Mouse (Mus musculus): Measurements from ENCODE around the gene Map3k1. TPM values are rescaled to one million over a fixed set of nuclear protein-coding genes. Genes with fewer than 3 reads are reported as not detected.
A peak's percentile ranks its signal among the peaks of the same experiment; 100 is the strongest.

Map3k1 gene
- polyA plus RNA-seq, 1 experiment from 2014 or later: 17.9 TPM

DNA sequence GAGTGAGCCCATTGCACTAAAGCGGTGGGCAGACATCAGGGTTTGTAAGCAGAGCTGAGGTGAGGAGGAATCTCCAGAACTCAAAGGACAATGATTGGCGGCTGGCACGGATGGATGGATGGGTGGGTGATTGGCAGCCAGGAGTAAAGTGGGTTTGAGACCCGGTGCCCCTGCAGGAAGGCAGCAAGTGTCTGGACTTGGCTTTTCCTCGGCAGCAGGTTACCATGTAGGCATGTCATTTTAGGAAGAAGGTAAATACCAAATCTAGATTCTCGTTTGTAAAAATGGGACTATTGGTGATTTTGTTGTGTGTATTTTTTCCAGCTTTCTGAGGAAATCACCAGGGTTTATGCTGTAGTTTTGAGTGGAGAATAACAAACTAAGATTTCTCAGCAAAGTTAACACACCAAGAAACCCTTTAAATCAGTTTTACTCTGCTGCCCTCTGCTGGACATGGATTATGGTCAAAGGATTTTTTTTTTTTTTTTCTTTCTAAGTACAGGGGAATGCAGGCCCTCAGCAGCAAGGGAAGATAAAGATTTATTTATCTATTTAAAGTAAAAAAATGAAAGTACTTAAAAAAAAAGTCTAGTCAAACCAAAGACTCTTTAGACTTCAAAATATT, 66.7 kb downstream of the Map3k1 start:
- no peak overlapping the region for H3K9ac ChIP-seq (replicated peaks; ENCODE audit: low read length)
- H3K27me3 ChIP-seq (ENCODE audit: control insufficient read depth, insufficient read depth, low read length): no peaks in the 10 kb centered on the region
- ATAC-seq (replicated peaks; ENCODE audit: insufficient number of reproducible peaks, low FRiP score, low TSS enrichment, low read depth) (no peak), DNase-seq (ENCODE audit: low spot score) (peak; percentile 89)
- no peak overlapping the region for H3K27ac ChIP-seq (replicated peaks; ENCODE audit: low read depth, low read length)
- H3K9me3 ChIP-seq (replicated peaks; ENCODE audit: control insufficient read depth, low read length): no peaks in the 10 kb centered on the region
- no peaks in the 10 kb centered on the region for H3K4me1 ChIP-seq (ENCODE audit: control insufficient read depth, insufficient read depth, low read length)
- H3K4me3 ChIP-seq (ENCODE audit: low read depth, low read length): no peak overlapping the region
- H3K4me2 ChIP-seq (ENCODE audit: low read depth, low read length): no peak overlapping the region
- H3K36me3 ChIP-seq (replicated peaks; ENCODE audit: control insufficient read depth, insufficient read depth, low read depth, low read length): no peaks in the 10 kb centered on the region
- WGBS: 59% methylated on average over 6 of the region's 6 CpGs

DNA sequence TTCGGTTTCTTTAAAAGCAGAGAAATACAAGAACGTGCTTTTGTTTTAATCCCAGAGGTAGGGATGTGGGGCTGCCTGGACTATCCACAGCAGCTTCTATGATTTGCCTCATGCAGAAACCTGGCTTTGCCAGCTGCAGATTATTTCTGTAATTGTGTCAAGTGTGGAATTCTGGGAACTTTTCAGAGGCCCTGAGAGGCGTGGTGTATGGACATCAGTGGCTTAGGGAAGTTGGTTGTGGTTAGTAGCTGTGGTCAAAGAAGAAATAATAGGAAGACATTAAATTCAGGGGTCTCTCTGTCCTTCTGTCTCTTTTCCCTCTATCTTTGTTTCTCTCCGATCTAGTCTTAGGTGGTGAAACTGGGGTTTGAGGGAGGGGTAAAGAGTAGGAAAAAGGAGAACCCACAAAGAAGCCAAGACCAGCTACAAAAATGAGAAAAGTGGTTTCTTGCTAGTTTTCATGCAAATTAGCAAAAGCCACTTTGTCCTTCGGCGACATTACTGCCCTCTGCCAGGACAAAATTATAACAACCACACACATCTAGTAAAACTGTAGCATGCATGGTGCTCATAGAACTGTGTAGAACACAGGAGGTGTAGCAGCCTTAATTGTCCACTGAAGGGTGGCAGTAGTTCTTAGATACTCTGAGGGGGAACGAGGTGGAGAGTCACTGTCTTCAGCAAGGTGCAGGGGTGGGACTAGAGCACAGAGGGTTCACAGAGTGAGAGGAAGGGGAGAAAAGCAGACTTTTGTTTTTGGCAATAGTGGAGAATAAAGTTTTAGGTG, 67.4 kb downstream of the Map3k1 start:
- no peak for DNase-seq (ENCODE audit: low spot score)
- WGBS: 80% methylated on average over 7 of the region's 7 CpGs

DNA sequence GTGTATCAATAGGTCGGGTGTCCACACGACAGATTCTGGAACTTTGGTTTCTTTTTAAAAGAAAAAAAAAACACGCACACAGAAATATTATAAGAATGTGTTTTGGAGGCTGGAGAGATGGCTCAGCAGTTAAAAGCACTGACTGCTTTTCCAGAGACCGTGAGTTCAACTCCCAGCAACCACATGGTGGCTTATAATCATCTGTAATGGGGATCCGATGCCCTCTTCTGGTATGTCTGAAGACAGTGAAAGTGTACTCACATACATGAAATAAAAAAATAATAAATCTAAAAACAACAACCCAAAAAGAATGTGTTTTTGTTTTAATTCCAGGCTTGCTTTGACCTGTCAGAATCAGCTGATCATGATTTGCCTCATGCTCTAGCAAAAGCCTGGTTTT, 81.9 kb downstream of the Map3k1 start:
- DNase-seq (ENCODE audit: low spot score): no peak
- 89% methylated on average over 5 of the region's 5 CpGs for WGBS

More for the DNA sequence above, 67.4 kb downstream of the Map3k1 start:
- Histone ChIP-seq H3K9me3 (replicated peaks; ENCODE audit: control insufficient read depth, low read length) (no peaks in the 10 kb centered on the region), H3K27ac (replicated peaks; ENCODE audit: low read depth, low read length) (no peak overlapping the region), H3K36me3 (replicated peaks; ENCODE audit: control insufficient read depth, insufficient read depth, low read depth, low read length) (no peaks in the 10 kb centered on the region), H3K4me3 (ENCODE audit: low read depth, low read length) (no peak overlapping the region), H3K9ac (replicated peaks; ENCODE audit: low read length) (no peak overlapping the region), H3K27me3 (ENCODE audit: control insufficient read depth, insufficient read depth, low read length) (no peaks in the 10 kb centered on the region), H3K4me1 (ENCODE audit: control insufficient read depth, insufficient read depth, low read length) (no peaks in the 10 kb centered on the region), H3K4me2 (ENCODE audit: low read depth, low read length) (no peak overlapping the region)
- ATAC-seq (replicated peaks; ENCODE audit: insufficient number of reproducible peaks, low FRiP score, low TSS enrichment, low read depth): no peak

DNA sequence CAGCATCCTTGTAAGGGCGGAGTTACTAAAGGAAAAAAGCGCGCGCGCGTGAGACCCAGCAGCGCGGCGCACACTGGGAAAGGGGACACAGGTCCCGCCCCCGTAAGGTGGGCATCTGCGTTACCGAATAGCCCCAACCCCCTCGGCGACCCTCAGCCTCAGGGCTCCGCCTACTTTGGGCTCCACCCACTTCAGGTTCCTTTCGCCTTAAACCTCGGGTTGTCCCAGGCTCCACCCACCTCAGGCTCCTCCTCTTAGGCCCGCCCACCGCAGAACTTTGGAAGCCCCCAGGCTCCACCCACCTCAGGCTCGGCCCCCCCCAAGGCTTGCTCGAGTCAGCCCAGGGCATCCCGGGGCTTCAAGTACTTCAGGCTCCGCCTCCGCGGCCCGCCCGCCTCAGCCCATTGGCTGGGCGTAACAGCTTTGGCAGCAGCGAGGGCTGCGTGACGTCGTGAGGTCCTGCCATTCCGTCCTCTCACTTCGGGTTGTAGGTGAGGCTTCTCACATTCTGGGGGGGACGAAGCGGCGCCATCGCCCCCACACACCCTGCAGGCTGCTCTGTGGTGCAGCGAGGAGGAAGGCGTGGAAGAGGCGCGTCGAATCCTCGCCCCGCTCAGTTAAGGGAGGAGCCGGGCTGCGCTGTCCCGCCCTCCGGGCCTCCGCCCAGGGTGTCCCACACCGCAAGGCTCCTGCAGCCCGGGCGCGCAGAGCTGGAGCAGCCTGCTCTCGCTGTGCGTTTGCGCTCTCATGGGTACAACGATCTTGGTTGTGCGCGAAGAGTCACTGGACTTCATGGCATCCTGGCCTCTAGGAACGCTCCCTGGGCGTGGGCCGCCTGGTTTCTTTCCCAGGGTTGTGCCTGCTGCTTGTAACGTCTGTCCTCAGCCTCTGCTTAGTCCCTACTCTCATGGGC, 83.4 kb downstream of the Map3k1 start:
- under 1% methylated on average over 64 of the region's 65 CpGs for WGBS
- H3K36me3 ChIP-seq (replicated peaks; ENCODE audit: control insufficient read depth, insufficient read depth, low read depth, low read length): no peaks in the 10 kb centered on the region
- H3K4me3 ChIP-seq (ENCODE audit: low read depth, low read length): peak overlapping the region; percentile 43
- ATAC-seq (replicated peaks; ENCODE audit: insufficient number of reproducible peaks, low FRiP score, low TSS enrichment, low read depth) (peak; percentile 99), DNase-seq (ENCODE audit: low spot score) (peak; percentile 99)
- H3K27ac ChIP-seq (replicated peaks; ENCODE audit: low read depth, low read length): peak overlapping the region; percentile 61; the same call in 1 of the 2 replicates
- H3K9ac ChIP-seq (replicated peaks; ENCODE audit: low read length): peak overlapping the region; percentile 68
- H3K27me3 ChIP-seq (ENCODE audit: control insufficient read depth, insufficient read depth, low read length): no peaks in the 10 kb centered on the region
- peak overlapping the region; percentile 78 for H3K4me2 ChIP-seq (ENCODE audit: low read depth, low read length)
- H3K4me1 ChIP-seq (ENCODE audit: control insufficient read depth, insufficient read depth, low read length): no peaks in the 10 kb centered on the region
- no peaks in the 10 kb centered on the region for H3K9me3 ChIP-seq (replicated peaks; ENCODE audit: control insufficient read depth, low read length)

More for the DNA sequence above, 81.9 kb downstream of the Map3k1 start:
- no peak overlapping the region for H3K9ac ChIP-seq (replicated peaks; ENCODE audit: low read length)
- H3K9me3 ChIP-seq (replicated peaks; ENCODE audit: control insufficient read depth, low read length): no peaks in the 10 kb centered on the region
- no peaks in the 10 kb centered on the region for H3K4me1 ChIP-seq (ENCODE audit: control insufficient read depth, insufficient read depth, low read length)
- H3K27me3 ChIP-seq (ENCODE audit: control insufficient read depth, insufficient read depth, low read length): no peaks in the 10 kb centered on the region
- no peak overlapping the region for H3K27ac ChIP-seq (replicated peaks; ENCODE audit: low read depth, low read length)
- no peak for ATAC-seq (replicated peaks; ENCODE audit: insufficient number of reproducible peaks, low FRiP score, low TSS enrichment, low read depth)
- no peaks in the 10 kb centered on the region for H3K36me3 ChIP-seq (replicated peaks; ENCODE audit: control insufficient read depth, insufficient read depth, low read depth, low read length)
- no peak overlapping the region for H3K4me3 ChIP-seq (ENCODE audit: low read depth, low read length)
- no peak overlapping the region for H3K4me2 ChIP-seq (ENCODE audit: low read depth, low read length)

DNA sequence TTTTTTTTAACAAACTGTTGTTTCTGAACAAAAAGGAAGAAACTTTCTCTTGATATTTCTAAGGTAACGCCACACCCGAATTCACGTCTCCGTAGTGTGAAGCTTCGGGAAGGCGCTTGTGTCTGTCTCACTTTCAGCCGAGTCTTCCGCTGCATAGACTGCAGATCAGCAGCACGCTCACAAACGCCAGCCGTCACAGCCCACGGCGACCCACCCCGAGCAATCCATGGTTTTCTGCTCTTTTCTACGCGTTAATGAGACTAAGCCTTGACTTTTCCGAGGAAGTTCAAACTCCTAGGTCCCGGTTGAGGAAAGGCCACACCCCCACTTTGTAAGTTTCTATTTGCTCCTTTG, 84.0 kb downstream of the Map3k1 start:
- peak overlapping the region; percentile 52 for H3K9ac ChIP-seq (replicated peaks; ENCODE audit: low read length)
- H3K9me3 ChIP-seq (replicated peaks; ENCODE audit: control insufficient read depth, low read length): no peaks in the 10 kb centered on the region
- peak overlapping the region; percentile 43 for H3K4me3 ChIP-seq (ENCODE audit: low read depth, low read length)
- no peaks in the 10 kb centered on the region for H3K36me3 ChIP-seq (replicated peaks; ENCODE audit: control insufficient read depth, insufficient read depth, low read depth, low read length)
- no peaks in the 10 kb centered on the region for H3K27me3 ChIP-seq (ENCODE audit: control insufficient read depth, insufficient read depth, low read length)
- ATAC-seq (replicated peaks; ENCODE audit: insufficient number of reproducible peaks, low FRiP score, low TSS enrichment, low read depth): no peak
- peak overlapping the region; percentile 52 for H3K4me2 ChIP-seq (ENCODE audit: low read depth, low read length)
- no peaks in the 10 kb centered on the region for H3K4me1 ChIP-seq (ENCODE audit: control insufficient read depth, insufficient read depth, low read length)
- WGBS: under 1% methylated on average over 18 of the region's 18 CpGs
- H3K27ac ChIP-seq (replicated peaks; ENCODE audit: low read depth, low read length): peak overlapping the region; percentile 61; the same call in 1 of the 2 replicates
- no peak for DNase-seq (ENCODE audit: low spot score)

DNA sequence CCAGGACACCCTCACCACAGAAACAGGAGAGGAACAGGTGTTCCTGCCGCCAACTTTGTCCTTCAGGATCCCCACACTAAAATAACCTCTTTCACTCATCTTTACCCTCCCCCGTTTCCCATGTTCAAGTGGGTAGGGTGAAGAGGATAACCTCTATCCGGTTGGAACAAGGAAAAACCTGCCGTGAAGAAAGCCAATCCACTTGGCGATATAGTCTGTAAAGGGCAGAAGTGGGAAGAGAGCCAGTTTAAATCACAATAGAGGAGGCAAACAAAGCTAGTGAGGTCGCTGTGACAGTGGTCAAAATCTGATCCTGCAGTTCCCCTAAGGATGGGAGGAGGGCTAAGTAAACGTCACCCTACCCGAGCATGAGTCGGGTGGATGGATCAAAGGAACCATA, 89.1 kb downstream of the Map3k1 start:
- DNase-seq (ENCODE audit: low spot score) (no peak), ATAC-seq (replicated peaks; ENCODE audit: insufficient number of reproducible peaks, low FRiP score, low TSS enrichment, low read depth) (no peak)
- H3K27me3 ChIP-seq (ENCODE audit: control insufficient read depth, insufficient read depth, low read length): no peaks in the 10 kb centered on the region
- no peak overlapping the region for H3K9ac ChIP-seq (replicated peaks; ENCODE audit: low read length)
- H3K4me3 ChIP-seq (ENCODE audit: low read depth, low read length): no peak overlapping the region
- H3K27ac ChIP-seq (replicated peaks; ENCODE audit: low read depth, low read length): no peak overlapping the region
- 62% methylated on average over 9 of the region's 9 CpGs for WGBS
- no peak overlapping the region for H3K4me2 ChIP-seq (ENCODE audit: low read depth, low read length)
- H3K9me3 ChIP-seq (replicated peaks; ENCODE audit: control insufficient read depth, low read length): no peaks in the 10 kb centered on the region
- no peaks in the 10 kb centered on the region for H3K4me1 ChIP-seq (ENCODE audit: control insufficient read depth, insufficient read depth, low read length)
- H3K36me3 ChIP-seq (replicated peaks; ENCODE audit: control insufficient read depth, insufficient read depth, low read depth, low read length): no peaks in the 10 kb centered on the region; the same call in 1 of the 2 replicates

DNA sequence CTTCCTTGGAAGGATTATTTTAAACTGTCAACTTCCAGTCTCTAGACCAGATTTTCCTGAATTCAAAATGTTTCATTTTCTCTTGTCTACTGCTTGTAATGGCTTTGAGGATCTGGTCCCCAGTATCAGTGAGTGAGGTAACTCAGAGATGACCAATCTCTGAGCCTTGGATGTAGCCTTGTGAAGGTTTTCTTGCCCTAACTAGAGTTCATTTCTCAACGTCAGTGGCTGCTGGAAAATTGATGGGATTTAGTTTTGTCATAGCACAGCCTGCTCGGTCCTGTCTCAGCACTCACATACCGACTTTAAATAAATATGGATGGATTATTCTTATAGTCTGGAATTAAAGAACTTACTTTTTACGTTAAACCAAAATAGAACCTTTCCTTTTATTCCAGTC, 98.3 kb downstream of the Map3k1 start:
- H3K4me2 ChIP-seq (ENCODE audit: low read depth, low read length): no peak overlapping the region
- H3K9ac ChIP-seq (replicated peaks; ENCODE audit: low read length): no peak overlapping the region
- DNase-seq (ENCODE audit: low spot score): no peak
- ATAC-seq (replicated peaks; ENCODE audit: insufficient number of reproducible peaks, low FRiP score, low TSS enrichment, low read depth): no peak
- H3K9me3 ChIP-seq (replicated peaks; ENCODE audit: control insufficient read depth, low read length): no peaks in the 10 kb centered on the region
- H3K36me3 ChIP-seq (replicated peaks; ENCODE audit: control insufficient read depth, insufficient read depth, low read depth, low read length): peaks cover 6% of the 10 kb centered on the region
- no peak overlapping the region for H3K27ac ChIP-seq (replicated peaks; ENCODE audit: low read depth, low read length)
- WGBS: 92% methylated on average over 4 of the region's 4 CpGs
- no peak overlapping the region for H3K4me3 ChIP-seq (ENCODE audit: low read depth, low read length)
- H3K4me1 ChIP-seq (ENCODE audit: control insufficient read depth, insufficient read depth, low read length): no peaks in the 10 kb centered on the region
- H3K27me3 ChIP-seq (ENCODE audit: control insufficient read depth, insufficient read depth, low read length): no peaks in the 10 kb centered on the region

All from embryonic facial prominence, embryonic 11.5 days (tissue).